Mouse (Mus musculus) heart, adult 2 months (tissue): ENCODE results near the gene Gyg.

Experiments
- CTCF ChIP-seq: fragments of 200-600 bp; IDR thresholded peaks from 2 replicates; pipeline ENCODE4 v1.8.1; 2022; ENCODE audit warnings: antibody characterized with exemption, mild to moderate bottlenecking, moderate library complexity
- EP300 ChIP-seq: fragments of 200-500 bp; IDR thresholded peaks from 2 replicates; pipeline ENCODE4 v1.6.1; 2011; ENCODE audit warnings: low read depth, low read length, control low read depth; ENCODE audit not compliant: insufficient read depth

- TF ChIP-seq CTCF, result no peak
- TF ChIP-seq EP300, result no peak
Measured at GRCm38 (mm10) chr3:20103830-20104229, 51.3 kb downstream of the Gyg start.
